Mouse (Mus musculus) brain, embryonic 14.5 days (tissue): ENCODE measurements at regions not wholly inside any gene's neighbourhood (a gene's known extent, or its start where the extent isn't known, plus 50 kb on each side); places are given as distances from the start of the nearest gene placed in this dataset.

Source experiments
- DNase-seq: peaks from one replicate; pipeline ENCODE4 v3.0.0-alpha.2; 2011; ENCODE audit warnings: low read depth
- CTCF ChIP-seq: fragments of 200-500 bp; IDR thresholded peaks from 2 replicates; pipeline ENCODE4 v1.5.1; 2012; ENCODE audit warnings: inconsistent platforms, mild to moderate bottlenecking, moderate library complexity, borderline replicate concordance; ENCODE audit not compliant: insufficient read depth, insufficient read length; ENCODE audit errors: extremely low read depth
- POLR2A ChIP-seq: fragments of 200-500 bp; IDR thresholded peaks from 2 replicates; pipeline ENCODE4 v1.6.1; 2012; ENCODE audit warnings: mild to moderate bottlenecking, inconsistent platforms, borderline replicate concordance; ENCODE audit not compliant: poor library complexity, insufficient read depth, insufficient read length, severe bottlenecking; ENCODE audit errors: extremely low read depth

- peak; percentile 79 for DNase-seq
- TF ChIP-seq CTCF, result no peak
- TF ChIP-seq POLR2A, result no peak
These were observed 188.0 kb upstream of the Plppr1 start for GRCm38 (mm10) chr4:48871105-48871504.

- TF ChIP-seq POLR2A (no peak), CTCF (no peak)
- no peak for DNase-seq
These were observed 169.9 kb upstream of the Plppr1 start for GRCm38 (mm10) chr4:48889074-48889592.

- TF ChIP-seq CTCF (no peak), POLR2A (no peak)
- no peak for DNase-seq
These were observed 154.5 kb upstream of the Plppr1 start for GRCm38 (mm10) chr4:48904551-48904950.

- DNase-seq, result peak; percentile 6
These were observed 153.7 kb upstream of the Plppr1 start for GRCm38 (mm10) chr4:48905196-48905867.

GRCm38 (mm10) chr4:48909161-48909560, 149.9 kb upstream of the Plppr1 start:
- no peak for DNase-seq
- TF ChIP-seq CTCF (no peak), POLR2A (no peak)

More at GRCm38 (mm10) chr4:48905196-48905867, 153.7 kb upstream of the Plppr1 start:
- TF ChIP-seq CTCF, result no peak
- no peak for TF ChIP-seq POLR2A

GRCm38 (mm10) chr4:48913301-48913700, 145.8 kb upstream of the Plppr1 start:
- no peak for TF ChIP-seq POLR2A
- no peak for TF ChIP-seq CTCF
- DNase-seq, result no peak

GRCm38 (mm10) chr4:48924576-48925459, 134.3 kb upstream of the Plppr1 start:
- TF ChIP-seq POLR2A (no peak), CTCF (no peak)
- DNase-seq, result peak; percentile 92

- DNase-seq, result no peak
- no peak for TF ChIP-seq POLR2A
- TF ChIP-seq CTCF, result no peak
These were observed 120.7 kb upstream of the Plppr1 start for GRCm38 (mm10) chr4:48938420-48938819.

- TF ChIP-seq CTCF (no peak), POLR2A (no peak)
These were observed 120.2 kb upstream of the Plppr1 start for GRCm38 (mm10) chr4:48938892-48939291.

GRCm38 (mm10) chr4:48945266-48945818, 113.7 kb upstream of the Plppr1 start:
- DNase-seq, result peak; percentile 50
- TF ChIP-seq CTCF (no peak), POLR2A (no peak)

More at GRCm38 (mm10) chr4:48938892-48939291, 120.2 kb upstream of the Plppr1 start:
- DNase-seq, result no peak

- TF ChIP-seq CTCF (no peak), POLR2A (no peak)
- DNase-seq, result no peak
These were observed 106.1 kb upstream of the Plppr1 start for GRCm38 (mm10) chr4:48952965-48953364.
